Mouse (Mus musculus): ENCODE measurements around the gene Rcsd1. TPM values are rescaled to one million over a fixed set of nuclear protein-coding genes. Genes with fewer than 3 reads are reported as not detected.

Rcsd1 gene
- polyA plus RNA-seq (2015; fragmentation: Nextera tagmentation; extraction: Ambion mirVana), result 35.0 and 44.0 TPM in 2 replicates

DNA sequence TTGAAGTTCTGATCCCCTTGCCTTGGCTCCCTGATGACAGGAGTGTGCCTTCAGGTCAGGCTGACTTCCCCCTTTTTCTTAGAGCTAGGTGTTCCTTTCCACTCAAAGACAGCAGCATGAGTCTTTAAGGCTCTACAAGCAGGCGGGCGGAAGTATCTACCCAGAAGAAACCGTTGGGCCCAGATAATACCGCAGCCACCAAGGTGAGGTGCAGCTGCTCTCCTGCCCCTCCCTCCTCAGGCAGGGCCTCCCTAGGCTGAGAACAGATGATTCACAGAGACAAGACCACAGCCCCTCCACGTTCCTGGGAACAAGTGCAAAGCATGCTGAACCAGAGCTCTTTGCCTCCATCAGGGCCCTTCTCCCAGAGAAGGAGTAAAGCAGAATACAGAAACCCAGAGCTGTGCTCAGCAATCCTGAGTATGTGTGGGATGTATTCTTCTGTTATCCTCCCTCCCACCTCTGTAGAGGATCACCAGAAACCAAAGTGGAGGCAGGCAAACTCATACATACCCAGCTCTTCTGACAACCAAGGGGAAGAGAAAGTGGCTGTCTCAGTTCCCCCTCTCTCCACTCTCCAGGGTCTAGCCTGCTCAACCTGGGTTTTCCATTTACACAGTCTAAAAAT, at the start of gene Rcsd1:
TSS of gene Rcsd1 (minus strand) at position 129 of the 628 bp plus-strand sequence.

GRCm38 (mm10) chr1:165634151-165634884, 75.2 kb downstream of the Rcsd1 start, which contains the start of gene Mpzl1:
Mpzl1 (minus strand) TSS chr1:165634538.

Other genes starting within 250 kb of the Rcsd1 start
- 17.4 and 18.3 TPM in 2 replicates for gene Dcaf6, start 249.3 kb downstream of the Rcsd1 start, polyA plus RNA-seq (2015; fragmentation: Nextera tagmentation; extraction: Ambion mirVana)
- 148 and 162 TPM in 2 replicates for gene Mpc2, start 249.1 kb downstream of the Rcsd1 start, polyA plus RNA-seq (2015; fragmentation: Nextera tagmentation; extraction: Ambion mirVana)
- 0.05 TPM in 1 of 2 replicates, not detected in the other for gene Adcy10, start 224.6 kb downstream of the Rcsd1 start, polyA plus RNA-seq (2015; fragmentation: Nextera tagmentation; extraction: Ambion mirVana)
- 33.6 and 46.1 TPM in 2 replicates for gene Mpzl1, start 75.2 kb downstream of the Rcsd1 start, polyA plus RNA-seq (2015; fragmentation: Nextera tagmentation; extraction: Ambion mirVana)
- gene Creg1, start 54.0 kb upstream of the Rcsd1 start, polyA plus RNA-seq (2015; fragmentation: Nextera tagmentation; extraction: Ambion mirVana), result 368 and 380 TPM in 2 replicates
- gene Cd247, start 78.9 kb upstream of the Rcsd1 start, polyA plus RNA-seq (2015; fragmentation: Nextera tagmentation; extraction: Ambion mirVana), result 0.81 and 1.5 TPM in 2 replicates